Mouse (Mus musculus) frontal cortex, postnatal 25 days (tissue): ENCODE results near the gene Sh3bgrl2.

Experiments
- DNase-seq, 2 experiments: peaks; one replicate each; pipeline ENCODE4 v3.0.0; 2022; ENCODE audit warnings: low spot score in 2 of 2

Sh3bgrl2 gene

DNA sequence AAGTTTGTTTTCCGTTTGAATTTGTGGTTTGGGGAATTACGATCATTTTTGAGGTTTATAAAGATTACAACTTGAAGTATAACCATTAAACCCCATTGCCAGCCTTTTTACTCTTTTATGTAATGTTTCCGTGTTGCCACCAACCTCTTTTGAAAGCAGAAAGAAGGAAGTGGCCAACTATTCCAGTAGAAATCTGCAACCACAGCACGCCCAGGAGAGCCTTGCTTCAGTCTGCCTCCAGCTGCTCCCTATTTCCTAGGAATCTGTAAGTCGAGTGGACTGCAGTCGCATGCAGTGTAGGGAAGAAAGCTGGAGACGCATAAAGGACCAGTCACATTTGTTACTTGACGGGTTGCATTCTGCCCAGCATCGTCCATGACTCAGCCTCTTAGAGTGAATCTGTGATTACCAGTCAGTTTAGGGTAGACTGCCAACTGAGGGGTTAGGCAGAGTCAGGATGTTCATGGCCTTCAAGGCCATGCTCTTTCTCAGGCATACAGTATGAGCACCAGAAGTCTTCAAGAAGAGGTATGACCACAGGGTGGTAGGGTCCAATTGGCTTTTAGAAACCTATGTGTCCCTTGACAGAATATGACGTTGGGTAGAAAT is 43.8 kb downstream of the Sh3bgrl2 start:
- no peak for DNase-seq

DNA sequence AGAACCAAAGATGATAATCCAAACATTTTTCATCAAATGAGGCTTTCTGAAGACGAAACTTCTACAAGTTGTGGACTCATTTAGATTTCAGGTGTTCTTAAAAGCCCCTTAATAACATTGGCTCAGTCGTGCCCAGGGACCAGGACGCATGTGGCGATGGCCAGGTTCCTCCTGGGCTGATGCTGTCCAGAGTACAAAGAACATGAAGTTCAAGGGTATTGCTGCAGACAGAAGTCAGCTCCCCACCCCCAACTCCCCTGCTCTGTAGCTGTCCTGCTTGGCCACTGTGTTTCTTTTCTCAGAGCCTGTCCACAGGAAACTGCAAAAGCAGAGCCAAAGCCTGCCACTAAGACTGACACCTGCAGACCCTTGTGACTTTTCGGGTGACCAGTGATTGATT is 45.7 kb downstream of the Sh3bgrl2 start:
- DNase-seq: no peak

DNA sequence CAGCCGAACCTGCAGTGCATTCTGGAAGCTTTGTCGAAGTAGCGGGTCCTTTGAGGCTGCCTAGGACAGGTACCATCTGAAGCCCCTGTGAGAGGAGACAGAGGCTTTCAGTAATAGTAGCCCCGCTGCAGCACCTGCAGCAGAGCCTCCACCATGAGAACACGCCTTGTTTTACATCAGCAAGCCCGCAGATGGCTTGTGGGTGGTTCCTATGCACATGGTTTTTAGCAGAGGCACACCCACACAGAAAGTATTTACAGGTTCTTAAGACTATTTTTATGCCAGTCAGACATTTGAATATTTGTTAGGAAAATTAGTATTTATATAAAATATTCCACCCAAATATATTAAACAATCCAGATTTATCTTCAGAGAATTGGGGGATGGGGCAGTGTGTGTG is 48.0 kb downstream of the Sh3bgrl2 start:
- DNase-seq: no peak

DNA sequence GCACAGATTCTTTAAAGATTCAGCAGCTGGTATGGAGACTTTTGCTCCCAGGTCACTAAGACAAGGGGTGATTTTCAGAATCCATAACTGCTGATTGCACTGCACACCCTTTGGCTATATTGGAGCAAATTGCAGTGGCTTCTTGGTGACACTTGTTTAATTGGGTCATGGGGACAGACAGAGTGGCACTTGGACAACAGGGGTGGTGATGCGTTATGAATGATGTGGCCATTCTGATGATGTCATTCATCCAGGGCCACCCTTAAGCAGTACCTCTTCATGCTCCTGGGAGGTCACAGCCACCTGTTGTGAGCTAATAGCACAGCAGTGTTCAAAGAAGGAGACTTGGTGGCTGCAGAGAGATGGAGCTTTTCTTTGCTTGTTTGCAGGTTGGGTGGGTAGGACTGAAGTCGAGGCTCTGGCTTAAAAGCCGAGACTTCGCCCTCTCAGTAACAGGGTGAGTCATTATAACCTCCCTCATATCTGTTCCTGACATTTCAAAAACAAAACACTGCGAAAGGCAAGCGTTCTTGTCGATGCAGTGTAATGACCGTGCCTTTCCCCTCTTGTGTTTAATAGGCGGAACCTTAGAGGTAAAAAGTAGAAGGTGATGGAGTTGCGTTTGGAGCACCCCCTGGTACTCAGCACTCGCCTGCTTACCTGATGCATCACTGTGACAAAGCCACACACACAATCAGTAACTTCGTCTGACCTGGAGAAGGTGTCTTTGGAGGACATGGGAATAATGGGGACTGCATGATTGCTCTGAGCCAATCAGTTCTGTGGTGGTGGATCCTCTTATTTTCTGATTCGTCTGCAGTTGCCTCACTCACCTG is 48.7 kb downstream of the Sh3bgrl2 start:
- DNase-seq: no peak

DNA sequence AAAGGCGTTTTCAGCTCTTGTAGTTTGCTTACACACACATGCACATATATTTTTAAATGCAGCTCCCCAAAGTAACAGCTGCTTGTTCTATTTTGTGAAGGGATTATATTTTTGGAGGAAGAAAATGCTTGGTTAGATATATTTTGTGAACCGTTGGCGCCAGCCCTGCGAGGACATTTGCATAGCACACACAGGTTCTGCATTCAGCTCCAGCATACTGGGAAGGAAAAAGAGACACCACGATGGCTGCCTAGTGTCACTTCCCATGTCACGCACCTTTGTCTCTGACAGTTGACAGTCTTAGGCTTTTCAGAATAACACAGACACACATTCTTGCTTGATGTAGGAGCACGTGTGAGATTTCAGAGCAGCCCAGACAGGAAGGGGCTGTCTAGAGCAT is 49.9 kb downstream of the Sh3bgrl2 start:
- DNase-seq: no peak

DNA sequence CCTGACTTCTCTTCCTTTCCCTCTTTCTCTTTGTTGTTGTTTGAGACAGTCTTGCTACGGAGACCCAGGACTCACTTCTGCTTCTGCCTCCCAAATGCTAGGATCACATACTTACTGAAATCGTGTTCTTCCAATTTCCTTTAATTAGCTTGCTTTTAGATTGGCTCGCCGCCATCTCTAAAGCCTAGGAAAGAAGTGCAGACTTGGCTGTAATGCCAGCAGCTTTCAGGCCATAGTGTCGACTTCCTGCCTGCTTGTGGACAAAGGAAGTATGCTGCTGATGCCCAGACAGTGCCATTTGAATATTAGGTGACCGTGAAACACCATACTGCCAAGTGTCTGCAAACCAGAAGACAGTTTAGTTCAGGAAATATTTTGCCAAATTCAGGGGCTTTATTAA is 51.4 kb downstream of the Sh3bgrl2 start:
- no peak for DNase-seq

DNA sequence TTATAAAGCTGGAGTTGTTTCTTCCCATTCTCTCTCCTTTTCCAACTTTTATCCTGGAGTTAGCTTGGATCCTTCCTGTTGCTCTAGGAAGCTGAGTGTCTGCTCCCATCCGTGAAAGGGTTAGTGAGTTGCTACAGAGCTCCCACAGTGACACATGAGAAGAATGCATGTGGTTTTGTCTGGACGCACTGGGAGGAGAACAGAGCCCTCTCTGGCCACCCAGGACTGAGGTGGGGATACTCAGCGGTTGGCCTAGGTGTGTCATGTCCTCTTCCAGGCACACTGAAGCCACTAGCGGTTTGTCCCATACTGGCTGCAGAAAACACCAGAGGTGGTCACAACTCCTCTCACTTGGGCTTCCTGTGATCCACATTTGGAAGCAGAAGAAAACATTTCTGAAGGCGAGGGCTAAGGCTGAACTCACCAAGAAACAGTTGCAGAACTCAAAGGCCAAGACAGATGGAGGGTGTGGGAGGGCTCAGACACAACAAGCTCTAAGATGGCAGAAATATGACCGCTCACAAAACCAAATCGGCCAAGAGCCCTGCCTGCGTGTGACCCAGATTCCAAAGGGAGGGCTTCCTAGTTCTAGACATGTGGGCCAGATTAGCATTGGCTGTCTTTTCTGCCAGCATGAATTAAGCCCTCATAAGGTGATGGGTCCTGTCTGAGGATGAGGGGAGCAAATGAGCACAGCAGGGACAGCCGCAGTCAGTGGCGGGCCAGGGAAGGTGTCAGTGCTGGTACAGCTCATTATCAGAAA is 52.3 kb downstream of the Sh3bgrl2 start:
- no peak for DNase-seq

DNA sequence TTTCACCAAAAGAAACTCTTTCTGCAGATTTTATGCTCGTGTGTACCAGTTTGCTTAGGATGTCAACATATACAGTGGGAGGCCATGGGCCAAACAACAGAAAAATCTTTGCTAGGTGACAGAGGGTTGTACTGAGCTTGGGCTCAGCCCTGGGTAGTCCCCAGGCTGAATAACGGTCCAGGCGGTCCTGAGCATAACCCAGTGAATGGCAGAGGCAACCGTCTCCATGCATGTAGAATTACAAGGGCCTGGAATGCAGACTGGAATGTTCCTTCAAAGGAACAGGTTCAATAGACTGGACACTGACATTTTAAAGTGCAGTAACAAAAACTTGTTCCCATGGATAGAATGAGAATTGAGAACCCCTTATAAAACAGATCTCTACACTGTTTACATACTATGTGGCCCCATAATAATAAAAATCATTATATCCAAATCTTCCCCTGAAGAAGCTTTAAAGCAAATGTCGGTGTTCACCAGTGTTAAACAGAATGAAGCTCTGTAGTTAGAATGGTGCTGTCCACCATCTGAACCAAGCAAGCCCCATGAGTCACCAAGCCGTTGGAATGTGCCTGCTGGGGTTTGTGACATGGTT is 54.1 kb downstream of the Sh3bgrl2 start:
- DNase-seq: no peak

DNA sequence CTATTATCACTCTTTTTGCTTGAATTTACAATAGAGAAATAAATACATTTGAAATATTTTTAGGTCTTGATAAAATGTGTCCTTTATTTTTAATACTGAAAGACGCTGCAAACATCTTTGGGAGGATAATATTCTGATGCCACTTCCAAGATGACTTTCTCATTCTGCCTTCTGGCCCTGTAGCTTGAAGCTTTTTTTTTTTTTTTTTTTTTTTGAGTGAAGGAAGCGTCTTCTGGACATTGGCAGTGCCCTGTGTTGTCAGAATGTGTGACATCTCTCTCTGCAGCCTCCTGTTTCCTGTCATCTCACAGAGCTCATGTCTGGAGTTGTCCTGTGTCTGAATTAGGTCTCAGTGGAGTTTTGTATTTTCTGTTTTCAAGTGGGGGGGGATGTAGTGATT is 55.0 kb downstream of the Sh3bgrl2 start:
- DNase-seq: no peak

DNA sequence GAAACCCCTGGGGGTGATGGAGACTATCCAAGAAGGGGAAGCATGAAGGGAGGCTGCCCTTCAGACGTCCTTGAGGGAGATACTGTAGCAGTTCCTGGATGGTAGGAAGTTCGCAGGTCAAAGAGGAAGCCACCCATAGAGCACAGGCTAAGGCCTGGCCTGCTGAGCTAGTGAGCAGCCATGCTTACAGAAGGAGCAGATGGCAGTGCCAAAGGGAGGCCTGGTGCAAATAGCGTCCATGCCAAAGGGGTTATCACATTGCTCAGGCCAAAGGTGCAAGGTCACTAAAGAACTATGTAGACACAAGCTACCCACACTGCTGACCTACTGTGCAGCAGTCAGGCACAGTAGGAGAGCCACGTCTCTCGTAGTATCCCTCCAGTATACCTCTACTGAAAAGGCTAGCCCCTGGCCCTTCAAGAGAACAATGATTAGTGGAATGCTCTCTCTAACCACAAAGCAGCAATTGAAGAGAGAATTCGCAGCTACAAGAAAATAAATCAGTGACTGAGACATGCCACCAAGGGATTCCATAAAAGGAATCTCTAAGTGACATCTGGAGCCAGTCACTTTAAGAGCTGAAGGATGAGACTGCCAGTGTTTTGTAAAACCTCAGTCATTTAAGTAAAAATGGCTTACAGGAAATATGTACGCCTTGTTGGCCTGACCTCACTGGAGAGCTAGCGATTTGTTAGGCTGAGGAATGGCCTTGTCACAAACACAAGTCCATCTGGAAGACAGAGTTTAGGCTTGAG is 57.9 kb downstream of the Sh3bgrl2 start:
- no peak for DNase-seq

DNA sequence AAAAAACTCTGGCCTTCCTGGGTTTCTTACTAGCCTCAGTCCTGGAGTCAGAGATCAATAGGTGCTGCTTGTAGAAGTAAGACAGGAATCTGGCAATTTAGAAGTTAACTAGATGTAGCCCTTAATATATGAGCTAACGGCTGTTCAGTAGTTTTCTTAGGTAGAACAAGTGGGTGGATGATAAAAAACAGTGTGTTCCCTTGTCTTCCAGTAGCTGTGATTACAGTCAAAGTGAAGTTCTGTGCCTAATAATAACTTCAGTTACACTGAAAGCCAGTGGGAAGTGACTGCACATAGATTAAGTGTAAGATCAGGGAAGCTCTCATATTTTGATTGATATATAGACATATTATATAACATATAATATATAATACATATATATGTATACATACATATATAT is 60.0 kb downstream of the Sh3bgrl2 start:
- DNase-seq: no peak

DNA sequence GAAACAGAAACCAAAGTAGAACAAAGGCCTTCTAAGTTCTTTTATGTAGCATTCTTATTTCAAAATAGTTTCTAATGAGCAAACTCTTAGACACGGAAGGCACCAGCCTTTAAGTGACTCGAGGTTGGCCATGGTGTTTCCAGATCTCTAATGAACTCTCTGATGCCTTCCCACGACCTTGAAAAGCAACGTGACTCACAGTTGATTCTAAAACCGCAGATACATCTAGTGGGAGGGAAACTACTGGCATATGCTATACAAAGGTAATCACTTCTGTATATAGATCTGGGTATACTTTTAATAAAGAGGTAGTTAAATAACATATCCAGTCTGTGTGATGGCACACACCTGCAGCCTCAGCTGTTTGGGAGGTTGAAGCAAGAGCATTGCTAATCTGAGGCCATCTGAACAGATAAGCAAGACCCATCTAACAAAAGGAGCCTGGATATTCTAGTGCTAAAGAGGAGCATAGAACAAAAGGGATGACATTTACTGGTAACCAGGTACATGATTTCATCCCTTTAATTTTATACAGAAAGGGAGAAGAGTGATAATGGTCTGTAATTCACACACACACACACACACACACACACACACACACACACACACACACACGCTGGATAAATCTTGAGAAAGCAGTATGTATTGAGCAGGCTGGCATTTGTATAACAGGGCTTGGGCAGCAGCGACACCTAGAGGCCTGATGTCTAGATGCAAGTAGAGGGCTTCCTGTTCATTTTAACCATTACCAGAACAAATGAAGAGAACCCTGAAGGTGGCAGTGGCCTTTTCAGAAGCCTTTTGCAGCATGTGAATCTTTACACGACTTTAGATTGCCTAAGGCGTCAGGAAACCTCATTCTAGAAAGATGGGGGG is 61.5 kb downstream of the Sh3bgrl2 start:
- DNase-seq: peak; percentile 80 to 81

DNA sequence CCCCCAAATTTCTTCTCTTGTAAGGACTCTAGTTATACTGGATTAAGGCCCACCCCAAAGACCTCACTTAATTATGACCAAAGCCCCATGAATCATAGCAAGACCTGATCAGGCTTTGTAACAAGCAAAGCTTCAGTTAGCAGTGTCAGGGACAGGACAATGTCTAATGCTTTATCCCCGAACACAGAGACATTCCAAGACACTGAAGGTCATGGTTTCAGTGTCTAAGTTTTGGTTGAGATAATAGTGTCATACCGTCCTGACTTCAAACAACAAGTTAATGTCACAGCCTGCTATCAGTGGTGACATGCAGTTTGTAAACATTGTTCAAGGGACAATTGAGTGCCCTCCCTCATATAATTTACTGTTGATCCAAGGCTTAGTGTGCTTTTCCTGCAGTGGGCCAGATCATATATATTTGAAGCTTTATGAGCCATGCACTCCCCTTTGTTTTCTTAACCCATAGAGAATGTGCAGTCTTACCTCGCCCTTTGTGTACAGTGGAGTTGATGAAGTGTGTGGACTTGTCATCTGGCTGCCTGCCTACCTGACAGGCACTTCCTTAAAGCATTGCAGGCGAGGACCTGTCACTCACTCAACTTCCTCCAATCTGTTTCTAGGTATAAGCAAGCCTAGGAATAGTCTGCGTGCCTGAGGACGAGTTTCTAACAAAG is 67.9 kb downstream of the Sh3bgrl2 start:
- no peak for DNase-seq

DNA sequence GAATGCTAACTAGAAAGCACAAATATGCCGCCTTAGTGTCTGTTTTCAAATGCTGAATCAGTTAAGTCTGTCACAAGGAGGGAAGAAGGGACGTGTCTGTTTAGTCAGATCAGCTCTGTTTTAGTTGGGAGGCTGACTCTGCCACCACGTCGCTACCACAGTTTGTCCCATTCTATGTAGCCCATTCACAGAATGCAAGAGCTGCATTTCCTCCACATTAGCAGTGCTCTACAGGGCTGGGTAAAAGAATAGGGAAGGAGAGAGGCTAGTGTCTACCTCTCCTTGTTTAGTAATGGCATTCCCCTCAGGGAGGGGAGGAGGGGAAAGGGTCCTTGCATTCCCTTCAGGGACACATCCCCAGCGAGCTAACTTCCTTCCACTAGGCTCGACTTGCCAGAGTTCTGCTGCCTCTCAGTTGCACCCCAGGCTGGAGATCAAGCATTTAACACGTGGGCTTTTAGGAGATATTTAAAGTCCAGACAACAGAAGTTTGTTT is 68.5 kb downstream of the Sh3bgrl2 start:
- no peak for DNase-seq

DNA sequence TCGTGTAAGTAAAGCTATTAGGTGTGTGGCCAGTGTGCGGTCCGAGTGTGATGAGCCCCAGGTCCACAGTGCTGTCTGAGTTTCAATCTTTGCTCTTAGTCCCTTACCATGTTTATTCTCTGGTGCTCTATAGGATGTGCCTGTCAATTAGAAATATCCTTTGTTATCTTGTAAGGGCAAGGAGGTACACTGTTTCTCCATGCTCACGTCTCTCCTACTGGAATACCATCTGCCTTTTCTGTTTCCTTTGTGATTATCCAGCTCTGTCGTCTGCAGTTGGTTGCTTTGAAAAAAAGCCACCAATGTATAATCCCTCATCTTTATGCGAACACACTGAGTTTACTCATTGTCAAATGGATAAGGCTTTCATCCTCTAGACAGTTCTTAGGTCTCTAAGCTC is 75.3 kb downstream of the Sh3bgrl2 start:
- DNase-seq: no peak

DNA sequence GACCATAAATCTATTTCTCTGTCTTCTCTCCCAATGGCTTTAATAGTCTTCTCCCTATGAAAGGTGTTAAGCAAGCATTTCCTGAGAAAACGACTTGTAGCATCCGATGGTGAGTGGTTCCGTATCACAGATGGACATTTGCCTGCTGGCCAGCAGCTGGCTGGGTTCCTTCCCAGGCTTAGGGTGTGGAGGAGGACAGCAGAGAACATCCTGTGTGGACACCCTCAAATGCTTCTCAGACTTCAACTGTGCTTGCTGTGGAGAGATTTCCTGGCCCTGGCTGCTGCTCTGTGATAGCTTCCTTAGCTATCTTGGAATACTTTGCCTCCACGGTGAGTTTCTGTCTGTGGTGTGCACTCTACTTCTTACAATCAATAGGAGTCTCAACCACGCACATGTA is 76.1 kb downstream of the Sh3bgrl2 start:
- DNase-seq: no peak

DNA sequence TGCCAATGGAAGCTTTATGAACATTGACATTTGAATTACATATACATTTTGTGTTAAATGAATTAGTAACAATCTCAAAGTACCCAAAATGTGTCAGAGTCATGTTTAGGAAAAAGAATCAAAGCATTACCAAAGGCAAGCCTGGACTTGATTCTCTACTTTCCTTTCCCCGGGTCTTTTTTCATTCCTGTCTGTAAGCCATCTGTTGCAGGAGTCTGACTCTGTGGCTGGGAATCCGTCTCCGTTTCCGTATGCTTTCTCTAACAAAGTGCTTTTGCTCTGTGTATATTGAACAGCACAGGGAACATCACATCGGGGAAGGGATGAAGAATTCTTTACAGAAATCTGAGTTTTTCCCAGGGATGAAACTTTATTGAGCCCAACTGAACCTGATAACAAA is 77.0 kb downstream of the Sh3bgrl2 start:
- DNase-seq: no peak

DNA sequence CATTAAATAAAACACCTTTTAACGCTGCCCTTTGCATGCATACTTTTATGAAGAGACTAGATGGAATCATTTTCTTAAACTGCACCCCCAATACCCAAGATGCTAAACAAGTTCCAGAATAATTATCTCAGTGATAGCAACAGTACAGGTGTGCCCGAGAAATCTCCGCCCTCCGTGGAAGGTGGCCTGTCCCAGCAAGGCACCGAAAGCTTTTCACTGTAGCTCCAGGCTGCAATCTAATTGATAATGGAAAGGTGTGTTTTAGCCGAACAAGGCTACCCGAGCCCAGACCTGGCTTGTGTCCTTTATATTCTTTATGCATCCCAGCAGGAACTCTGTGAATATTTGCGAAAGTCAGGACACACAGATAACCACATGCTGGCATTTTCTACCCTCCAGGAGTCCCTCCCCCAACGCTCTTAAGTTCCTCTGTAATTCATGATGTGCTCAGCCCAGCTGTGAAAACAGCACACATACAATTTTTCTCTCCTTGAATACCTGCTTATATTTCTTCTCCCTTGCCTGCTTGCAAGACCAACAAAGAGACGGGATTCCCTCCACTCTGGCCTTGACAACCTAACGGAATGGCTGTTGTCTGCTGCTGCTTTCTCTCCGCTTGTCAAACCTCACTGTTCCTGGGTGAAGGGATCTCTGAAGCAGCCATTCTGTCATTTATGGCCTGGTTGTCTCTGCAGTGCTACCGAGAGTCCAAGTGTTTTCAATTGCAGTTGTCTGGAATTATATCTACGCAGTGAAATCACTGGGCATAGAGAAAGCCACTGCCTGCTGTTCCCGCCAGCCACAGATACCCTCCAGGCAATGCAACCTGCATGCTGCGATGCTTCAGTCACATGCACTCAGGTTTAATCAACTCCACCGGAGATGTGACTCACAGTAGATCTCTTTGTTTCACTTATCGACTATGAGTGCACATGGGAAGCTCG is 80.8 kb downstream of the Sh3bgrl2 start:
- DNase-seq: no peak

DNA sequence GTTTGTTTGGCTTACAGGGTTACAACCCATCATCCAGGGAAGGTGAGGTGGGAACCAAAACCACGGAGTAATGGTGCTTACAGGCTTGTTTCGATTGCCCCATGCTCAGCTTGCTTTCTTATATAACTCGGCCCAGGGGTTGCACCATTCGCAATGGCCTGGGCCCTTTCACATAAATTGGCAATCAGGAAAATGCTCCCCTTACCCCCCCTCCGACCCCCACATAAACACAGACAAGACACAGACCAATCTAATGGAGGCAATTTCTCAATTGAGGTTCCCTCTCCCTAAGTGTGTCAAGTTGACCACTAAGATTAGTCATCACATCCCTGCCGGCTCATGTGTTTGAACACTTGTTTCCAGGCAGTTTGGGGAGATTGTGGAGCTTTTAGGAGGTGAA is 82.2 kb downstream of the Sh3bgrl2 start:
- DNase-seq: no peak
